Mouse (Mus musculus) frontal cortex, adult (tissue): ENCODE data around the gene Zfp992.
"Not testable (repeated sequence)": the region's sequence is repeated elsewhere in the genome, so short reads cannot be mapped to it uniquely, and the experiment has no call there.

Experiments used
- ATAC-seq: cut with Nextera tagmentation; 2 replicates; pipeline ENCODE4 v1.9.2; 2017; ENCODE audit warnings: mild to moderate bottlenecking, moderate library complexity, mixed read lengths; ENCODE audit not compliant: low TSS enrichment

The Zfp992 gene

DNA sequence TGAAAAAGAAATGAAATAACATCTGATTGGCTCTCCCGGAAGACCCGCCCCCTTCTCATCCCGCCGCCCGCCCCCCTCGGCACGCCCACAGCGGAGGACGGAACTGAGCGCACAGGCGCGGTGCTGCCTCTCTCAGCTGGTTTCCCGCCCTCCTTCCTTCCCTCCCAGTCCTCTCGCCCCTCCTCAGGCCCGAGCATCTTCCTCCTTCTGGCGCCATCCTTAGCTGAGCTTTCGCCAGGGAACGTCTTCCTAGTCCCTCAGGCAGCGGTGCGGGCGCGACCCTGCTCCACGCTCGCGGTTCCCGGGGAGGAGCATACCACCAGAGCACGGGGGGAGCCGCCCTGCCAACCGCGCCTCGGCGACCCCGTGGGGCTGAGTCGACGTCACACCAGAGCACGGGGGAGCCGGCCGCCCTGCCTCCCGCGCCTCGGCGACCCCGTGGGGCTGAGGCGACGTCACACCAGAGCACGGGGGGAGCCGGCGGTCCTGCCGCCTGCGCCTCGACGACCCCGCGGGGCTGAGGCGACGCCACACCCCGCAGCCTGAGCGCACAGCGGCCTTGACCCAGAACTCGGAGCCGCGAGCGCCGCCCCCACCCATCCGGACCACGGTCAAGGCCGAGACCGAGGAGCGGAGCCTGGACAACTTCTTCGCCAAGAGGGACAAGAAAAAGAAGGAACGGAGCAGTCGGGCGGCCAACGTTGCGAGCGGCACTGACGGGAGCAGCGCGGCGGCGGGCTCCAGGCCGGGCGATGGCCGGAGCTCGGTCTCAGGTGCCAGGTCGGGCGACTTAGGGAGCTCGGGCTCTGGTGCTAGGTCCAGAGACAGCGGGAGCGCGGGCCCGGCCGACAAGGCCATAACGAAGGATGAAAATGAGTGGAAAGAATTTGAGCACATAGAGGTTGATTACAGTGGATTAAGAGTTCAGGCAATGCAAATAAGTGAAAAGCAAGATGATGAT lies 26.2 kb downstream of the Zfp992 start:
- not testable (repeated sequence) for ATAC-seq

DNA sequence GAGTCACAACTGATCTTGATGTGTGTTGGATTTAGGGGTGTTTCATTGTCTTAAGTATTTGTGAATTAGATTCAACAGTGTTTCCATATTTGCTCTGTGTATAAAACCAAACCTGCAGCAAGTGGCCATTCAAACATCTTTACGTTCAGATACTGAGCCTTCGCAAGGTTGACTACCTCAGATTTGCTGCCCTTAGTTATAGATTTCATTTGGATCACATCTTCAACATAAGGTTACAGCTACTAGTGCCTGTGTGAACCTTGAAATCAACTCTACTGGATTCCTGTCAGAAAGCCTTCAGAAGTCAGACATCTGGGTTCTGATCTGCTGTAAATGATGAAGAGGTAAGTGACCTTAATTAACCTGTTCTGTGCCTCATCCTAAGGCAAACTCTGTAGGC lies 27.4 kb downstream of the Zfp992 start:
- not testable (repeated sequence) for ATAC-seq

DNA sequence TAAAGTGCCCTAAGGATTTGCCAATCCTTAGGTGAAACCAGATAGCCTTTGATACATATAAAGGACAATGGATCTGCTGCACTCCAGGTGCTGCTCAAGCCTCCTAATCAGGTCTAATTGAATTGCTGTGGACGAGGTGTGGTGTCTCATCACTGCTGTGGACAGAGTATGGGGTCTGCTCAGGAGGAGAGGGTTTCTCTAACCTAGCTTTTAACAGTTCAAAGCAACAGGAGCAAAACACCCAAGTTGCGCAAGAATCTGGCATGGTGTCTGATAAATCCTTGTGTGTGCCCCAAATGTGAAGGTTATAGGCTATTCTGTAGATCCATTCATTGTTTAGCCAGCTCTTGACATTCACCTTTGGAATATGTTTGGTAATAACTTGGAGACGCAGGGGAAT lies 28.1 kb downstream of the Zfp992 start:
- not testable (repeated sequence) for ATAC-seq

DNA sequence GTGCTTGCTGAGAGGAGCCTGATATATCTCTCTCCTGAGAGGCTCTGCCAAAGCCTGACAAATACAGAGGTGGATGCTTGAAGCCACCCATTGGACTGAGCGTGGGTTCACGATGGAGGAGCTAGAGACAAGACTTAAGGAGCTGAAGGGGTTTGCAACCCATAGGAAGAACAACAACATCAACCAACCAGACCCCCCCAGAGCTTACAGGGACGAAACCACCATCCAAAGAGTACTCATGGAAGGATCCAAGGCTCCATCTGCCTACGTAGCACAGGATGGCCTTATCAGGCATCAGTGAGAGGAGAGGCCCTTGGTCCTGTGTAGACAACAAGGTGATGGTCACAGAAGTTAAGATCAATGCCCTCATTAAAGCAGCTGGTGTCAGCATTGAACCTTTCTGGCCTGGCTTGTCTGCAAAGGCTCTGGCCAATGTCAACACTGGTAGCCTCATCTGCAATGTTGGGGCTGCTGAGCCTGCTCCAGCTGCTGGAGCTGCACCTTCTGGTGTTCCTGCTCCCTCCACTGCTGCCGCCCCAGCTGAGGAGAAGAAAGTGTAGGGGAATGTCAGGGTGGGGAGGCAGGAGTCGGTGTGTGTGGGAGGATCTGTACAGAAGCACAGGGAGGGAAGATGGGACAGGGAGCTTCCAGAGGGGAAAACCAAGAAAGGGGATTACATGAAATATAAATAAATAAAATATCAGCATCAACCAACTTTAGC lies 31.7 kb downstream of the Zfp992 start:
- ATAC-seq: not testable (repeated sequence)

DNA sequence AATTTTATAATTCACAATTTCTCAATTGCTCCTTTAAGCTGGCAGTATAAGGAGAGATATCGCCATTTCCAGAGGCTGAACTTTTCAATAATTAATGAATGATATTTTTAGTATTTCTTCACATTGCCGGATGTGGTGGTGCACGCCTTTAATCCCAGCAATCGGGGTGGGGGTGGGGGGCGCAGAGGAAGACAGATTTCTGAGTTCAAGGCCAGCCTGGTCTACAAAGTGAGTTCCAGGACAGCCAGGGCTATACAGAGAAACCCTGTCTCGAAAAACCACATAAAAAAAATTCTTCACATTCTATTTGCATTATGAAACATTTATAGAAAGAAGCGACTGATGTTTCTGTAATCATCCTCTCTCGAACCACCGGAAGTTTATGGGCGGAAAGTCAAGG lies 33.7 kb downstream of the Zfp992 start:
- ATAC-seq: not testable (repeated sequence)

DNA sequence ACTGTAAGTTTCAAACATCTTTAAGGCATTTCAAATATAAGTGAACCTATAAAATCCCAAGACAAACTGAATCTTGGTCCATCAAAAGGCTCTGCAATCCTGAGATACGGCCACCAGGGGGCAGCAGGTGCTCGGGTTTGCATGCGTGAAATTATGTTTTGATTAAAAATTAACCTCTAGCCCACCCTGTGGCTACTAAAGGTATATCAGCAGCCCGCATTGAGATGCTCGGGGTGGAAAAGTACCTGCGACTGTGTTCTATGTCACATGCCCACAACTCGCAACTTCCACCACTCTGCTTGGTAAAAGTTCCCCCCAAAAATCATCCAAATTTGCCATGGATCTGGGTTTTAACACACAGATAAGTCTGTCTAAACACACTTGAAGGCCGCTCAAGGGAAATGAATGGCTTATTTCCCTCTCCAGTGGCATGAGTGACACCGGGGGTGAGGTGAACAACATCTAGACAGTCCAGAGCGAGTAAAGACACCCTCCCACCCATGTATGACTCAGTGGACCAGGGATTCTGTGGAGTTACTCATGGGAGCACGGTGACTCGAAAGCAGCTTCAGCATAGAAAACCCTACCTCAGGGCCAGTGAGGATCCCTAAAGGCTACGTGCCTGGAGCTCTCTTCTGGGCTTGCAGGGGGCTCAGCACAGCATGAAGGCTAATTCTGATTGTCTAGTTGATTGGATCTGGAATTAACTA lies 34.9 kb downstream of the Zfp992 start:
- ATAC-seq: not testable (repeated sequence)

DNA sequence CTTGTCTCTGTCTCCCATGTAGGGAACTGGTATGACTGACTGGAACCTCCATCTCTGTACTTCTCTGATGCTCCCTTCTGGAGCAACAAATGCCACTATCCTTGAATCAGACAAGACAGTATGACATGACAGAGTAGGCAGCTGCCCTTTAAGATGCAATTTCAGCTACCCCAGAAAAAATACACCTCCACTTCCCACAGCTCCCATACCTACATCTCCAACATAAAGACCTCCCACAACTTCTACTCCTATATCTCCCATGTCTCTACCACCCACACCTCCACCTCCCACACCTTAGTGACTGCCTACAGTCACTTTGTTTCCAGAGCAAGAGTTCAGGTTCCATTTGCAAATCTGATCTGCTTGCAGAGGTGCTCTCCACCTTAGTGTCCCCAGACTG lies 35.9 kb downstream of the Zfp992 start:
- not testable (repeated sequence) for ATAC-seq

DNA sequence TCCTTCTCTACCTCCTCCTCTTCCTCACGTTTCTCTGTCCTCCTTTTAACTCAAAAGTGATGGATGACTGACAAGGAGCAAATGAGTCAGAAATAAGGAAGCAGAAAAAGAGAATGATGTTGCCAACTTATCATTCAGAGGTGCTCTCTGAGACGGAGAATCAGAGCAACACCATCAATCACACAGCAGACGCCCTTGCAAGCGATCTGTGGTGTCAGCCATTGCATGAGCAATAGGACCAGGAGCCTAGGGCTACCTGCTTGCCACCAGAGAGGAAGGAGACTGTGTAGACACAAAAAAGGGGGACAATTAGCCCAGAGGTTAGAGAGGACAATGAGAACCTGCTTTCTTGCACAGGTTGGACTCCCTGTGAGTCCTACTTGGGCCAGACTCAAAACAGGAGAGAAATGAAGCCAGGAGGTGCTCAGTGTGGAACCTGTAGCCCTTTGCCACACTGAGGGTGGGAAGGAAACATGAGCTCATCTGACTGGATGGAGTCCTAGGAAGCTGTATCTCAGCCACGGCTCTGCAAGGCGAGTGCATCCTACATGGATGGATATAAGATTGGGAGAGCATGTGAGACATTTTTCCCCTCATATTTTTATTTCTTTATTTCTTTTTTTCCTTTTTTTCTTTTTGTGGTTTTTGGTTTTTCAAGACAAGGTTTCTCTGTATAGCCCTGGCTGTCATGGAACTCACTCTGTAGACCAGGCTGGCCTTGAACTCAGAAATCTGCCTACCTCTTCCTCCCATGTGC lies 36.5 kb downstream of the Zfp992 start:
- not testable (repeated sequence) for ATAC-seq

DNA sequence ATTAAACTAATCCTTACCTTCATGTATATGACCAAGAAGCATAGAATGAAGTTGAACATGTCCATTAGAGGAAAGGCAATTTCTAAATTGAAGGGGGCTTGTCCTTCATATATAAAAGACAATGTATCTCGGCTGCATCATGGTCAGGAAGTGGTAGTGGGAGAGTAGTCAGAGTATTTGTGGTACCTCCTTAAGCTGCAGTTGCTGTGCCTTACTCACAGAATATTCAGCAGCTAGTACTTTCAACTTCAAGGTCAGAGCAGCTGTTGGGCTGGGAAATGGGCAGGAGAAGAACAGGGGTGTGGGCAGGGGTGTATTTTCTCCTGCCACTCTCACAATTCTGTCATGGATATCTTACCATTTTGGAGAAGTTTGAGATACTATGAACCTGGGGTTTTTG lies 37.9 kb downstream of the Zfp992 start:
- ATAC-seq: not testable (repeated sequence)

DNA sequence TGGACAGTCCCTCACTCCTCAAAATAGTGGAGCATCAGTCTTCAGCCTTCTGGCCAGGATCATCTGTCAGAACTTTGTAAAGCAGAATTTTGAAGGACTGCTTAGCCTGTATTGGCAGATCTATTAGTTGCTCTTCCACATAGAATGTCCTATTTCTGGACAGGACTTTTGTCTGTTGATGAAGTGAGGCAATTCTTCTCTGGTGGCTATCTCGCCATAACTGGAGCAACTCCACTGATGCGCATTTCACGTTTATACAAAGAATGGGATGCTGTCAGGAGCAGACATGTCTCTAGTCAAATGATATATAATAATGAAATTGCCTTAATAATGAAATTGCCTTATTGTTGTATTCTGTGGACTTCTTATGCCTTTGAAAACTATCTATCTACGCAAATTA lies 40.4 kb downstream of the Zfp992 start:
- ATAC-seq: not testable (repeated sequence)

DNA sequence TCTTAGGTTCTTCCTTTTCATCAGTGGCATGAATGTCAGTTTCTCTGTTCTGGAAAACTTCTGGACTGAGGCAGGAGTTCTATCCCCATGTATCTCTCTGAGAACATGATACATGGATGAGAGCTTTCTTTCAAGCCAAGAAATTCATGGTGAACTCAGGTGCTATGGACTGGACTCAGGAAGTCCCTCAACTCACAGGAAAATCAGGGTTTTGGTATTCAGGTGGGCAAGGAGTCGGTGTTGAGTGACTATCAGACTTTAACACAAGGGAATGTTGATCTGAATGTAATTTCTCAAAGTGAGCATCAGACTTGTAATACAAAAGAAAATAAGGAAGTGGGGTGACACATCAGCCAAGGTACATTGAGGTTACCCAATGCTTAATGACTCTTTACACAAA lies 43.2 kb downstream of the Zfp992 start:
- ATAC-seq: not testable (repeated sequence)

DNA sequence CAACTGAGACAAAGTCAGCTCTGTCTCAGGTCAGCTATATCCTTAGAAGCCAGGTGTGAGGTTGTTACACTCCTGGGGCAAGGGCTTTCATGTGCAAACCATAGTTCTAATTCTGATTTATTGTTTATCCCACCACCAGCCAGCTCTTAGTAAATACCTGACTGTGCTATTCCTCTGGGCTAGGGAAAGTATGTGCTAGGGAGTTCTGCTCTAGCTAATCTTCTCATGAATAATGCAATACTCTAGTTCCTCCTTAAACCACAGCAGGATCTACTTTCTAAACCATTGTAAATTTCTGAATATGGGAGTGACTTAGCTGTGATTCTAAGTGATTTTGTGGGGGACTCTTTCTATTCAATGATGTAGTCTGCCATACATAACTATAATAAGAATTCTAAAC lies 43.6 kb downstream of the Zfp992 start:
- ATAC-seq: no peak

DNA sequence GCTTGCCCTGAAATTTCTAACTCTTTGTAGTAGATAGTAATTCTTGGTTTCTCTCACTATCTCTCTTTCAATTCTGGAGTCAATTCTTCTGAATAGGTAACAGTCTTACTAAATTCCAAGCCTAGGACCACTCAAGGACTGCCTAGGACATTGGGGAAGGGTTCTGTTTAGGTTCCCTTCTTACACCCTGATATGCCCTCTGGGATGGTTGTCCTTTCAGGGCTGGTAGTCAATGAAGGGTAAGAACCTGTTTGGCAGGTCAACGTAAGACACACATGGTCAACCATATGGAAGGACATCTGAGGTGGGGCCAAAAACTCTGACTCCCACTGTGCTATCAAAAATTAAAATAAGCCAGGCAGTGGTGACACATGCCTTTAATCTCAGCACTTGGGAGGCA lies 44.0 kb downstream of the Zfp992 start:
- no peak for ATAC-seq

DNA sequence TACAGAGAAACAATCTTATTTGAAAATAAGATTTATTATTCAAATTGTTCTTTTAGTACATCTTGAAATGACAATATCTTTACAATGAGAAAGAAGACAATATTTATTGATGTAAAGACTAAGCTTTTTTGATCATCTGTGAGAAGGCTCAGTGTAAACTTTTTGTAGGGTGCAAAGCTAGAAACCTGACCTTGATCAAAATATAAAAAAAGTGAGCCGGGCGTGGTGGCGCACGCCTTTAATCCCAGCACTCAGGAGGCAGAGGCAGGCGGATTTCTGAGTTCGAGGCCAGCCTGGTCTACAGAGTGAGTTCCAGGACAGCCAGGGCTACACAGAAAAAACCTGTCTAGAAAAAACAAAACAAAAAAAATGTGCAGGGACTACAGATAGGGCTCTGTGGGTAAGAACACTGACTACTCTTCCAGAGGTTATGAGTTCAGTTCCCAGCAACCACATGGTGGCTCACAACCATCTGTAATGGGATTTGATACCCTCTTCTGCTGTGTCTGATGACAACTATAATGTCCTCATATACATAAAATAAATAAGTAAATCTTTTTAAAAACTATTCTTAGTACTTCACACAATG lies 44.6 kb downstream of the Zfp992 start:
- not testable (repeated sequence) for ATAC-seq

DNA sequence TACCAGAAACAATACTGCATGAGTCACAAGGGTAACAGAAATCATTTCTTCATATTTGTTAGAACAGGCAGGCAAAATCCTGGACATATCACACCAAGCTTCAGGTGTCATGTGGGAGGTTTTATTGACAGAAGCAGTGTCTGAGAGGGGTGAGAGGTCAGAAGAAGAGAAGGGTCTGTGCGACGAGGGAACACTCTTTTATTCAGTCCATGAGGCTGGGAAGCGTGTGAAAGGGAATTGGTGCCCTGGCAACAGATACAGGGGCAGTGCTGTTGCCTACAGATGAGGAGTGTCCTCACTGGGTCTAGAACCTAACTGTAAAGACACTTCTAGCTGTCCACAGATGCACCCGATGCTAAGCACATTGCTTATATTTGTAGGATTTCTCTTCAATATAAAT lies 46.2 kb downstream of the Zfp992 start:
- no peak for ATAC-seq

DNA sequence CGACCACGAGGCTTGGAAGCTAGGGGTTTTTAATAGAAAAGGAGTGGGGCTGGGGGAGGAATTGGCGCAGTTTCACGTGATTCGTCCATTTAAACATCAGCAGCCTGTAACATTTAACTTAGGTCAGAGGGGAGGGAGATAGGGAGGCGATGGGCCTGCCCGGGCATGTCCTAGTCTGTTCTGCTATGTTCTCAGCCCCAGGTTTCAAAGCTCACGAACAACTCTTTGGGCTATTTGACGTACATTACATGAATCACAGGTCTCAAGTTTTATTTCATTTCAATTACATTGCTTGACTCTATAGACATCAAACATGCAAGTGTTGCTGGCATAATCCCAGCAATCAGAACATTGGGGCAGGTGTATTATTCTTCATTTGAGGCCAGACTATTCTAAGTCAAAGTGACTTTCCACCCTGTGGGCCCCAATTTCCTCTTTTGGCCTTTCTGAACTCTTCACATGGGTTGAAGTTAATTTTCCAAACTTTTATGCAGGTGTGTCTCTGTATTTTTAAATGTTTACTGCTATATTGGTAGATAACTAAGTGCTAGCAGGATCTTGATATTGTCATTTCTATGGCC lies 49.0 kb downstream of the Zfp992 start:
- ATAC-seq: not testable (repeated sequence)

DNA sequence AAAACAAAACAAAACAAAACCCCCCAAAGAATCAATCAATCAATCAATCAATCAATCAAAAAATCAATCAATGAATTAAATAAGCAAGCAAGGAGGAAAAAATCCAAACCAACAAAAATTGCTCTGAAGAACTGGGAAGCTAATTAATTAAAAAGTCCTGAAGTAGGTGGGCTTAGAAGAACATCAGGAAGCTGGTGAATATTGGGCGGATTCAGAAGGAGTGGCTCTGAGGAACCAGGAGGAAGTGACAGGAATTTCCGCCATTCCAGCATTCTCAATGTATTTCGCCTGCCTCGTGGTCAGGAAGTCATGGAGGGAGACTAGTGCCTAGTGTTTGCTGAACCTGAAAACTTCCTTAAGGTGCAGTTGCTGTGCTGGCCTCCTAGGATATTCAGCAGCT lies 52.9 kb downstream of the Zfp992 start, which contains the start of gene Zfp981:
TSS of gene Zfp981 (plus strand) at position 301 of the 400 bp plus-strand sequence.
- ATAC-seq: not testable (repeated sequence)

DNA sequence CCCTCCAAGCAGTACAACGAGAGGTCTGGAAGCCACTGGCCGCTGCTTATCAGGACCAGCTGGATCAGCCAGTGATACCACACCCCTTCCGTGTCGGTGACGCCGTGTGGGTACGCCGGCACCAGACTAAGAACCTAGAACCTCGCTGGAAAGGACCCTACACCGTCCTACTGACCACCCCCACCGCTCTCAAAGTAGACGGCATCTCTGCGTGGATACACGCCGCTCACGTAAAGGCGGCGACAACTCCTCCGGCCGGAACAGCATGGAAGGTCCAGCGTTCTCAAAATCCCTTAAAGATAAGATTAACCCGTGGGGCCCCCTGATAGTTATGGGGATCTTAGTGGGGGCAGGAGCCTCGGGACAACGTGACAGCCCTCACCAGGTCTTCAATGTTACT lies 60.2 kb downstream of the Zfp992 start:
- ATAC-seq: not testable (repeated sequence)

DNA sequence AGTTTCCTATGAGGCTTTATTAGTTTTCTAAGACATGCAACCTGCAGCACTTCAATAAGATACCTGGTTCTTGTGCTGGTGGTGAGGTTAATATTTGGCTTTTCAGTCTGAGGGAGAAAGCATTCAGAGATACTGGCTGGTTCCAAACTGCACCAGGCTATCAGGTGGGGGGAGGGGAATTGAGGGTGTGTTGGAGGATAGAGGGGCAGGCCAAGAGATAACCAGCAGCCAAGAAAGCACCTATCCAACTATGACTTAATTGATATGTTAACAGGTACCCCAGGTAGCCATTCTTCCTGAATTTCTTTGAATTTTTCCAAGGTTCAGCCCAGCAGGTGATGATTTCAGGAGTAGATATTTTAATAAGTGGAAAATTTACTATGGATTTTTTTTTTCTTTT lies 63.0 kb downstream of the Zfp992 start:
- ATAC-seq: not testable (repeated sequence)

DNA sequence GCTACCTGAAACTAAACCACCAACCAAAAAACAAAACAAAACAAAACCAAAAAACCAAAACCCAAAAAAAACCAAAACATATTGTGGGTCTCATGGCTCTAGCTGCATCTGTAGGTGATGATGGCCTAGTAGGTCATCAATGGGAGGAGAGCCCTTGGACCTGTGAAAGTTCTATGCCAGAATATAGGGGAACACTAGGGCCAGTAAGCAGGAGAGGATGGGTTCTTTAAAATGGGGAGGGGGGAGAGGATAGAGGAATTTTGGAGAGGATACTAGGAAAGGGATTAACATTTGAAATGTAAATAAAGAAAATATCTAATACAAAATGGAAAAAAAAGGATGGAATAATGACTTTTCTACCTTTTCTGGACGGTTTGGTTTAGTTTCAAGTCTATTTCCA lies 67.7 kb downstream of the Zfp992 start:
- no peak for ATAC-seq

DNA sequence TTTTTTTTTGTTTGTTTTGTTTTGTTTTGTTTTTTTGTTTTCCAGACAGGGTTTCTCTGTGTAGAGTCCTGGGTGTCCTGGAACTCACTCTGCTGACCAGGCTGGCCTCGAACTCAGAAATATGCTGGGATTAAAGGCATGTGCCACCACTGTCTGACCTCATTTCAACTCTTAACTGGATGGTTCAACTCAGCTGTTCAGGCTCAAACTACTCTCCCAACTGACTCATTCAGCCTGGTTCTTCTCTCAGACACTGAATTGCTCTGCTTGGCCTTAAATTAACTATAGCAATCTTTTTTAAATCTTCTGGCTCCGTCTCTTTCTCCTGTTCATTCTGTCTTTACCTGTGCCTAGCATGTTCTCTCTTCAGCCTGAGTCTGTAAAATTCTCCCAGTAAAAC lies 68.3 kb downstream of the Zfp992 start:
- not testable (repeated sequence) for ATAC-seq
